Mouse (Mus musculus) MEL (cell line): Measurements from ENCODE around the gene Gm42688. TPM values are rescaled to one million over a fixed set of nuclear protein-coding genes. Genes with fewer than 3 reads are reported as not detected.

Source experiments
- DNase-seq: peaks from one replicate; pipeline ENCODE4 v3.0.0; 2011; ENCODE audit warnings: low read depth, low spot score
- H3K27ac ChIP-seq: 2 replicates; pipeline ENCODE4 v1.5.1; 2012; ENCODE audit warnings: low read depth, mild to moderate bottlenecking, control low read depth, low read length, moderate library complexity; ENCODE audit not compliant: control insufficient read depth
- H3K27me3 ChIP-seq, 2 experiments: fragments of 150-350 bp in 1 of 2; sonication (generic) in 1 of 2; 2 replicates each; pipeline ENCODE4 v1.6.1; 2012; ENCODE audit warnings: low read length in 2 of 2, mild to moderate bottlenecking in 2 of 2, improper control_type of control experiment in 1 of 2, moderate library complexity in 1 of 2; ENCODE audit not compliant: insufficient read depth in 2 of 2, control insufficient read depth in 1 of 2
- H3K36me3 ChIP-seq, 2 experiments: 2 replicates each; pipeline ENCODE4 v1.6.1; 2012 to 2014; ENCODE audit warnings: low read length in 2 of 2, improper control_type of control experiment in 1 of 2, inconsistent platforms in 1 of 2, mild to moderate bottlenecking in 1 of 2; ENCODE audit not compliant: insufficient read depth in 2 of 2, control insufficient read depth in 1 of 2
- H3K4me1 ChIP-seq, 2 experiments: fragments of 150-350 bp in 1 of 2; sonication (generic) in 1 of 2; 2 replicates each; pipeline ENCODE4 v1.6.1; 2012; ENCODE audit warnings: low read length in 2 of 2, improper control_type of control experiment in 1 of 2, mild to moderate bottlenecking in 1 of 2; ENCODE audit not compliant: insufficient read depth in 2 of 2, control insufficient read depth in 1 of 2
- H3K4me3 ChIP-seq, 2 experiments: fragments of 150-350 bp in 1 of 2; sonication (generic) in 1 of 2; 2 replicates each; pipeline ENCODE4 v1.5.1; 2012; ENCODE audit warnings: low read depth in 2 of 2, low read length in 2 of 2, mild to moderate bottlenecking in 2 of 2, moderate library complexity in 2 of 2, control low read depth in 1 of 2, improper control_type of control experiment in 1 of 2; ENCODE audit not compliant: control insufficient read depth in 1 of 2, insufficient read depth in 1 of 2
- H3K79me2 ChIP-seq: 2 replicates; pipeline ENCODE4 v1.6.1; 2012; ENCODE audit warnings: mild to moderate bottlenecking, low read length, moderate library complexity; ENCODE audit not compliant: control insufficient read depth, poor library complexity, insufficient read depth
- H3K9ac ChIP-seq: 2 replicates; pipeline ENCODE4 v1.6.1; 2012; ENCODE audit warnings: low read depth, mild to moderate bottlenecking, control low read depth, low read length, moderate library complexity; ENCODE audit not compliant: control insufficient read depth, poor library complexity, severe bottlenecking
- H3K9me3 ChIP-seq: fragments of 150-350 bp; sonication (generic); replicated peaks from 2 replicates; pipeline ENCODE4 v1.6.1; 2012; ENCODE audit warnings: mild to moderate bottlenecking, low read length, improper control_type of control experiment, moderate library complexity; ENCODE audit not compliant: insufficient read depth
- BHLHE40 ChIP-seq: IDR thresholded peaks from 2 replicates; pipeline ENCODE4 v1.6.1; 2012; ENCODE audit warnings: low read depth, mild to moderate bottlenecking, inconsistent platforms, low read length, improper control_type of control experiment, borderline replicate concordance
- CHD1 ChIP-seq: IDR thresholded peaks from 2 replicates; pipeline ENCODE4 v1.6.1; 2012; ENCODE audit warnings: low read depth, mild to moderate bottlenecking, inconsistent platforms, low read length, improper control_type of control experiment
- CHD2 ChIP-seq: IDR thresholded peaks from 2 replicates; pipeline ENCODE4 v1.6.1; 2011; ENCODE audit warnings: low read length, improper control_type of control experiment
- CTCF ChIP-seq, 3 experiments: IDR thresholded peaks in 2 of 3; conservative IDR thresholded peaks in 1 of 3; 2 replicates each; pipeline ENCODE4 v1.5.1; 2011 to 2012; ENCODE audit warnings: low read length in 3 of 3, low read depth in 2 of 3, mild to moderate bottlenecking in 2 of 3, improper control_type of control experiment in 1 of 3, inconsistent platforms in 1 of 3, mixed read lengths in 1 of 3, moderate library complexity in 1 of 3; ENCODE audit not compliant: control insufficient read depth in 1 of 3, insufficient read depth in 1 of 3, poor library complexity in 1 of 3, severe bottlenecking in 1 of 3
- E2F4 ChIP-seq: IDR thresholded peaks from 2 replicates; pipeline ENCODE4 v1.6.1; 2011; ENCODE audit warnings: low read depth, low read length, improper control_type of control experiment, borderline replicate concordance
- ELF1 ChIP-seq: IDR thresholded peaks from 2 replicates; pipeline ENCODE4 v1.6.1; 2014; ENCODE audit warnings: low read depth, mild to moderate bottlenecking, inconsistent platforms, low read length, improper control_type of control experiment, moderate library complexity
- EP300 ChIP-seq, 2 experiments: IDR thresholded peaks; 2 replicates each; pipeline ENCODE4 v1.6.1; 2011; ENCODE audit warnings: improper control_type of control experiment in 2 of 2, low read length in 2 of 2, low read depth in 1 of 2, mild to moderate bottlenecking in 1 of 2
- GATA1 ChIP-seq: IDR thresholded peaks from 2 replicates; pipeline ENCODE4 v1.6.1; 2011; ENCODE audit warnings: low read depth, low read length, improper control_type of control experiment
- JUND ChIP-seq: IDR thresholded peaks from 2 replicates; pipeline ENCODE4 v1.6.1; 2011; ENCODE audit warnings: low read depth, mild to moderate bottlenecking, improper control_type of control experiment, low read length
- KAT2A ChIP-seq: conservative IDR thresholded peaks from 2 replicates; pipeline ENCODE4 v1.6.1; 2012; ENCODE audit warnings: low read depth, low read length, improper control_type of control experiment, inconsistent platforms
- MAFK ChIP-seq: IDR thresholded peaks from 2 replicates; pipeline ENCODE4 v1.6.1; 2011; ENCODE audit warnings: low read depth, mild to moderate bottlenecking, low read length, improper control_type of control experiment, borderline replicate concordance
- MAX ChIP-seq: IDR thresholded peaks from 2 replicates; pipeline ENCODE4 v1.6.1; 2011; ENCODE audit warnings: low read length, improper control_type of control experiment
- MAZ ChIP-seq: IDR thresholded peaks from 2 replicates; pipeline ENCODE4 v1.6.1; 2012; ENCODE audit warnings: low read depth, mild to moderate bottlenecking, inconsistent platforms, low read length, improper control_type of control experiment
- MEF2A ChIP-seq: IDR thresholded peaks from 2 replicates; pipeline ENCODE4 v1.6.1; 2014; ENCODE audit warnings: low read depth, mild to moderate bottlenecking, inconsistent platforms, low read length, improper control_type of control experiment; ENCODE audit not compliant: poor library complexity, insufficient replicate concordance, severe bottlenecking; ENCODE audit errors: extremely low read depth
- MXI1 ChIP-seq: IDR thresholded peaks from 2 replicates; pipeline ENCODE4 v1.6.1; 2011; ENCODE audit warnings: mild to moderate bottlenecking, low read depth, low read length, improper control_type of control experiment
- MYB ChIP-seq: IDR thresholded peaks from 2 replicates; pipeline ENCODE4 v1.6.1; 2011; ENCODE audit warnings: mild to moderate bottlenecking, low read depth, low read length, improper control_type of control experiment
- MYC ChIP-seq: IDR thresholded peaks from 2 replicates; pipeline ENCODE4 v1.6.1; 2011; ENCODE audit warnings: low read depth, mild to moderate bottlenecking, low read length, improper control_type of control experiment, moderate library complexity
- NELFE ChIP-seq: IDR thresholded peaks from 2 replicates; pipeline ENCODE4 v1.6.1; 2011; ENCODE audit warnings: low read depth, low read length, improper control_type of control experiment
- NRF1 ChIP-seq: IDR thresholded peaks from 2 replicates; pipeline ENCODE4 v1.6.1; 2014; ENCODE audit warnings: low read depth, mild to moderate bottlenecking, inconsistent platforms, low read length, improper control_type of control experiment, moderate library complexity; ENCODE audit not compliant: poor library complexity, insufficient read depth, severe bottlenecking
- POLR2A ChIP-seq, 2 experiments: IDR thresholded peaks; 2 replicates each; pipeline ENCODE4 v1.6.1; 2011 to 2012; ENCODE audit warnings: low read length in 2 of 2, mild to moderate bottlenecking in 2 of 2, control low read depth in 1 of 2, improper control_type of control experiment in 1 of 2, low read depth in 1 of 2, moderate library complexity in 1 of 2; ENCODE audit not compliant: control insufficient read depth in 1 of 2, insufficient read depth in 1 of 2, poor library complexity in 1 of 2
- POLR2AphosphoS2 ChIP-seq: IDR thresholded peaks from 2 replicates; pipeline ENCODE4 v1.6.1; 2011; ENCODE audit warnings: low read length, improper control_type of control experiment
- POLR2AphosphoS5 ChIP-seq: IDR thresholded peaks from 2 replicates; pipeline ENCODE4 v1.6.1; 2012; ENCODE audit warnings: low read depth, borderline replicate concordance, mild to moderate bottlenecking, inconsistent platforms, low read length, moderate library complexity, mixed read lengths
- RAD21 ChIP-seq: IDR thresholded peaks from 2 replicates; pipeline ENCODE4 v1.6.1; 2011; ENCODE audit warnings: mild to moderate bottlenecking, low read depth, low read length, improper control_type of control experiment
- SIN3A ChIP-seq: IDR thresholded peaks from 2 replicates; pipeline ENCODE4 v1.6.1; 2012; ENCODE audit warnings: low read length, improper control_type of control experiment, inconsistent platforms
- SMC3 ChIP-seq: IDR thresholded peaks from 2 replicates; pipeline ENCODE4 v1.6.1; 2011; ENCODE audit warnings: low read depth, low read length, improper control_type of control experiment
- TAL1 ChIP-seq: IDR thresholded peaks from 2 replicates; pipeline ENCODE4 v1.6.1; 2012; ENCODE audit warnings: mild to moderate bottlenecking, inconsistent platforms, low read length, moderate library complexity, mixed read lengths
- TBP ChIP-seq: IDR thresholded peaks from 2 replicates; pipeline ENCODE4 v1.8.0; 2011; ENCODE audit warnings: low read depth, low read length, improper control_type of control experiment
- TCF12 ChIP-seq: IDR thresholded peaks from 2 replicates; pipeline ENCODE4 v1.6.1; 2014; ENCODE audit warnings: low read depth, mild to moderate bottlenecking, inconsistent platforms, low read length, improper control_type of control experiment, moderate library complexity
- UBTF ChIP-seq: IDR thresholded peaks from 2 replicates; pipeline ENCODE4 v1.6.1; 2012; ENCODE audit warnings: low read depth, mild to moderate bottlenecking, inconsistent platforms, low read length, improper control_type of control experiment, moderate library complexity, borderline replicate concordance; ENCODE audit not compliant: insufficient read depth
- USF1 ChIP-seq: IDR thresholded peaks from 2 replicates; pipeline ENCODE4 v1.6.1; 2014; ENCODE audit warnings: low read depth, mild to moderate bottlenecking, inconsistent platforms, low read length, improper control_type of control experiment, moderate library complexity
- ZC3H11A ChIP-seq: IDR thresholded peaks from 2 replicates; pipeline ENCODE4 v1.6.1; 2012; ENCODE audit warnings: low read depth, mild to moderate bottlenecking, inconsistent platforms, low read length, improper control_type of control experiment
- ZKSCAN1 ChIP-seq: IDR thresholded peaks from 2 replicates; pipeline ENCODE4 v1.6.1; 2012; ENCODE audit warnings: low read depth, mild to moderate bottlenecking, inconsistent platforms, low read length, improper control_type of control experiment, moderate library complexity
- ZMIZ1 ChIP-seq: IDR thresholded peaks from 2 replicates; pipeline ENCODE4 v1.6.1; 2012; ENCODE audit warnings: low read depth, mild to moderate bottlenecking, inconsistent platforms, low read length, improper control_type of control experiment, moderate library complexity
- polyA plus RNA-seq, 2 experiments: library from polyadenylated mRNA; stranded (reverse) in 1 of 2; unstranded in 1 of 2; fragments of >175 nt in 1 of 2; fragments of >200 nt in 1 of 2; gene quantifications; 2 replicates each; pipeline versions ENCODE4 v1.2.1 to v1.2.4; 2012; ENCODE audit warnings: low replicate concordance in 2 of 2, low read depth in 1 of 2; ENCODE audit not compliant: insufficient read length in 2 of 2, insufficient read depth in 1 of 2, missing spikeins in 1 of 2
- total RNA-seq: library from RNA; depleted of rRNA; stranded (reverse); fragments of 300-350 nt; gene quantifications from 2 replicates; pipeline ENCODE4 v1.2.3, GENCODE M21; 2012

Gene Gm42688
- total and polyA plus RNA-seq, 3 experiments = 2.5 to 4.8 TPM; not detected in 1

DNA sequence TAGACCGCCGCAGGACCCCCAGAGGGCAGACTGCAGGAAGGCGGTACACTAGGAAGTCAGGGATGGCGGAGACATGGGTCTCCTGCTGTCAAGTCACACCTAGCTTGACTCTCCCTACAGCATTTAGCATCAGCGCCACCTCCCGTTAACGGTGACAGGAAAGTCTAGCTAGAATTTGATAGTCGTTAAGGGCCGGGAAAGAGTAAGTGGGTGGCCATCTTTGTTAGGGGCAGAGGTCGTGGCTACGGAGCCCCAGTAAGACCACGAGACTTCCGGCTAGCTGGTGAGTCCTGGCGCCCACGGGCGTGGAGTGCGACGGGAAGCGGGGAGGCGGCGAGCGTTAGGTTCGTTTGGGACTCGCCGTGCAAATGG is at the start of gene Gm42688, which contains the start of gene Ccdc142 (continued):
- peak; percentile 54; the same call in 1 of the 2 replicates for TF ChIP-seq TCF12
- no peak for TF ChIP-seq TAL1
- peak; percentile 97 for TF ChIP-seq SIN3A

DNA sequence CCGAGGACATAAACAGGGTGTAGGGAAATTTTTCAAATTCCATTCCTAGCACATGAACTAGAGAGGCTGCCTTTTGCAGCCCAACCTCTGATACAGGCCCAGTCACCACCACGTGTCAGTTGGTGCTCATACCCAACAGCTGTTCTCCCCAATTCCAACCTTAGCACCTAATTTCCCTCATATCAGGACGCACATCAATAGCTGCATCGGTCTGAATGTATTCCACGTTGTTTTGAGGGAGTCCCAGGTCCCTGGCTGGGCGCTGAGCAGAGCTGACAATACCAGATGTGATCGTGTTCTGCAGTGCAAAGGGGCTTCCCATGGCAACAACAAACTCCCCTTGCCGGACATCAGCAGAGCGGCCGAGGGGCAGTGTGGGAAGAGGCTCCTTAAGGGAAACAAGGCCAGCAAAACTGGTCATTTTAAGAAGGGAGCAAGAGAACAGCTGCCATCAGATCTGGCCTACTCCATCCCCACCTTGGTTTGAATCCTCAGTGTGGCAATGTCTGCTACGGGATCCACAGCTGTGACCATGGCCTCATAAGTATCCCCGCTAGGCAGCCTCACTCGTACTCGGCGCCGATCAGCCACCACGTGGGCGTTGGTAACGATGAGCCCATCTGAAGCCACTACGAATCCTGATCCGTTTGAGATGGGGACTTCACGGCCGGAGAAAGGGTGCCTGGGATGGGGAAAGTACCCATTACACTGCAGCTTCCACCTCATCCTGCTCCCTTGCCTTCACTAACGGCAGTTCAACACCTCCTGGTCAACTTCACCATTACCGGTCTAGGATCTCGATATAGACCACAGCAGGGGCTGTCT is 48.1 kb upstream of the Gm42688 start:
- Histone ChIP-seq H3K36me3 (peaks cover 0 to 14% of the 10 kb centered on the region in 2 experiments), H3K4me1 (peaks cover 0 to 18% of the 10 kb centered on the region in 2 experiments; a peak in 3 of 4 replicates), H3K27me3 (no peaks in the 10 kb centered on the region), H3K4me3 (peak overlapping the region; percentile 68 to 87), H3K9ac (peak overlapping the region; percentile 87), H3K9me3 (no peaks in the 10 kb centered on the region), H3K79me2 (peaks cover 41% of the 10 kb centered on the region), H3K27ac (peak overlapping the region; percentile 58)
- peak; percentile 74 for DNase-seq
- TF ChIP-seq USF1 (0 out of 2 replicates have a peak, but pooled peaks have one; percentile 21), MAZ (no peak), CTCF (IDR thresholded peaks at IDR 0.05 in 2 of 3, conservative IDR thresholded peaks at IDR 0.05 in 1 of 3; ENCODE audit: control insufficient read depth in 1 of 3, insufficient read depth in 1 of 3, low read depth in 2 of 3, low read length in 3 of 3, poor library complexity in 1 of 3, severe bottlenecking in 1 of 3) (no peak), RAD21 (no peak), POLR2AphosphoS2 (no peak), MXI1 (peak; percentile 84), NELFE (no peak), MYC (peak; percentile 88), MAFK (no peak), MYB (no peak), CHD1 (no peak), MAX (peak; percentile 43; the same call in 1 of the 2 replicates), ZKSCAN1 (no peak), ELF1 (no peak), CHD2 (no peak), KAT2A (no peak), EP300 (IDR thresholded peaks at IDR 0.05; ENCODE audit: low read depth in 1 of 2, low read length in 2 of 2) (no peak), UBTF (no peak; the same call in 1 of the 2 replicates), GATA1 (no peak), NRF1 (no peak), ZC3H11A (no peak), TBP (no peak), TAL1 (no peak), E2F4 (no peak), TCF12 (no peak), SMC3 (no peak), JUND (no peak), BHLHE40 (no peak), ZMIZ1 (no peak), MEF2A (no peak), POLR2A (IDR thresholded peaks at IDR 0.05; ENCODE audit: control insufficient read depth in 1 of 2, insufficient read depth in 1 of 2, low read depth in 1 of 2, low read length in 2 of 2, poor library complexity in 1 of 2) (peak; percentile 17 to 19; a peak in 1 of 4 replicates), POLR2AphosphoS5 (no peak)
